Mouse (Mus musculus): ENCODE data around the gene Aff1. TPM values are rescaled to one million over a fixed set of nuclear protein-coding genes. Genes with fewer than 3 reads are reported as not detected.

The Aff1 gene
- total RNA-seq, 2 experiments from 2014 or later = 20.8 to 23.0 TPM

- DNase-seq (ENCODE audit: low spot score in 2 of 2) = no peak
Measured at GRCm38 (mm10) chr5:103829158-103829557, 137.0 kb downstream of the Aff1 start.

- no peak for DNase-seq (ENCODE audit: low spot score in 2 of 2)
Measured at GRCm38 (mm10) chr5:103830886-103831285, 138.7 kb downstream of the Aff1 start.

- DNase-seq (ENCODE audit: low spot score in 2 of 2) = no peak
Measured at GRCm38 (mm10) chr5:103835471-103836147, 143.4 kb downstream of the Aff1 start.

GRCm38 (mm10) chr5:103836148-103836784 lies 144.1 kb downstream of the Aff1 start:
- no peak for DNase-seq (ENCODE audit: low spot score in 2 of 2)

- no peak for DNase-seq (ENCODE audit: low spot score in 2 of 2)
Measured at GRCm38 (mm10) chr5:103838550-103839264, 146.5 kb downstream of the Aff1 start.

GRCm38 (mm10) chr5:103839265-103839626 lies 147.1 kb downstream of the Aff1 start:
- DNase-seq (ENCODE audit: low spot score in 2 of 2) = no peak

GRCm38 (mm10) chr5:103843938-103844337 lies 151.8 kb downstream of the Aff1 start:
- peak in 1 of 2 experiments; percentile 64 for DNase-seq (ENCODE audit: low spot score in 2 of 2)

GRCm38 (mm10) chr5:103845418-103846153 lies 153.4 kb downstream of the Aff1 start:
- no peak for DNase-seq (ENCODE audit: low spot score in 2 of 2)

- DNase-seq (ENCODE audit: low spot score in 2 of 2) = no peak
Measured at GRCm38 (mm10) chr5:103846154-103846551, 154.0 kb downstream of the Aff1 start.

GRCm38 (mm10) chr5:103846609-103847008 lies 154.4 kb downstream of the Aff1 start:
- no peak for DNase-seq (ENCODE audit: low spot score in 2 of 2)

- no peak for DNase-seq (ENCODE audit: low spot score in 2 of 2)
Measured at GRCm38 (mm10) chr5:103848546-103848945, 156.4 kb downstream of the Aff1 start.

GRCm38 (mm10) chr5:103852756-103853549 lies 160.8 kb downstream of the Aff1 start:
- DNase-seq (ENCODE audit: low spot score in 2 of 2) = no peak

- DNase-seq (ENCODE audit: low spot score in 2 of 2) = peak; percentile 52 to 75
Measured at GRCm38 (mm10) chr5:103854041-103854806, 162.1 kb downstream of the Aff1 start.

GRCm38 (mm10) chr5:103854807-103855194 lies 162.6 kb downstream of the Aff1 start:
- DNase-seq (ENCODE audit: low spot score in 2 of 2) = no peak

- DNase-seq (ENCODE audit: low spot score in 2 of 2) = no peak
Measured at GRCm38 (mm10) chr5:103855483-103856211, 163.5 kb downstream of the Aff1 start.

GRCm38 (mm10) chr5:103856286-103857009 lies 164.3 kb downstream of the Aff1 start:
- peak in 1 of 2 experiments; percentile 63 for DNase-seq (ENCODE audit: low spot score in 2 of 2)

- peak in 1 of 2 experiments; percentile 65 for DNase-seq (ENCODE audit: low spot score in 2 of 2)
Measured at GRCm38 (mm10) chr5:103857151-103857550, 165.0 kb downstream of the Aff1 start.

GRCm38 (mm10) chr5:103860622-103861021 lies 168.4 kb downstream of the Aff1 start:
- no peak for DNase-seq (ENCODE audit: low spot score in 2 of 2)

- no peak for DNase-seq (ENCODE audit: low spot score in 2 of 2)
Measured at GRCm38 (mm10) chr5:103863759-103864158, 171.6 kb downstream of the Aff1 start.
